ENCODE assay signal across 19 mouse cellular contexts in genomic region chr6:95485791-95486190, GRCm38 (mm10).
"Had no signal": no experiment of that assay in that cellular context is flagged by ENCODE, and none has a peak within 500 bp of the region (broad histone marks: within the 10 kb centered on the region; RNA-seq: fewer than 3 reads in every experiment).

No protein-coding gene starts in this region.

- H3K9ac ChIP-seq: limb, embryonic 13.5 days; liver, embryonic 13.5 days; neural tube, embryonic 12.5 days; stomach, embryonic 15.5 days had no signal

- H3K36me3 ChIP-seq: limb, embryonic 13.5 days; neural tube, embryonic 12.5 days; stomach, embryonic 15.5 days had no signal

- DNase-seq: kidney, adult 2 months; kidney, postnatal 25 days; left cerebral cortex, postnatal 4 days; liver; liver, embryonic 13.5 days; lung, adult 2 months; lung, postnatal 14 days; lung, postnatal 4 days; midbrain, embryonic 14.5 days; retina, postnatal 1 day; right cerebral cortex, postnatal 25 days; spleen, adult 18-20 months; thymus, postnatal 25 days had no signal

- H3K9me3 ChIP-seq: limb, embryonic 13.5 days; liver, embryonic 13.5 days; neural tube, embryonic 12.5 days; stomach, embryonic 15.5 days had no signal

- H3K4me2 ChIP-seq: limb, embryonic 13.5 days; liver, embryonic 13.5 days; midbrain, embryonic 11.5 days; neural tube, embryonic 12.5 days; stomach, embryonic 15.5 days had no signal

- H3K27ac ChIP-seq: kidney, postnatal 0 days; limb, embryonic 13.5 days; liver, embryonic 13.5 days; neural tube, embryonic 12.5 days; stomach, embryonic 15.5 days had no signal

- H3K4me1 ChIP-seq: neural tube, embryonic 12.5 days; stomach, embryonic 15.5 days had no signal

- H3K4me3 ChIP-seq: limb, embryonic 13.5 days; liver, embryonic 13.5 days; neural tube, embryonic 12.5 days; stomach, embryonic 15.5 days had no signal

- ATAC-seq: intestine, postnatal 0 days had no signal

- H3K27me3 ChIP-seq: limb, embryonic 13.5 days; liver, embryonic 13.5 days; neural tube, embryonic 12.5 days; stomach, embryonic 15.5 days had no signal
